Mouse (Mus musculus): ENCODE data around the gene Als2cl. TPM values are rescaled to one million over a fixed set of nuclear protein-coding genes. Genes with fewer than 3 reads are reported as not detected.

Als2cl gene
- total and polyA plus RNA-seq, 2 experiments from 2014 or later: 2.1 to 5.5 TPM

DNA sequence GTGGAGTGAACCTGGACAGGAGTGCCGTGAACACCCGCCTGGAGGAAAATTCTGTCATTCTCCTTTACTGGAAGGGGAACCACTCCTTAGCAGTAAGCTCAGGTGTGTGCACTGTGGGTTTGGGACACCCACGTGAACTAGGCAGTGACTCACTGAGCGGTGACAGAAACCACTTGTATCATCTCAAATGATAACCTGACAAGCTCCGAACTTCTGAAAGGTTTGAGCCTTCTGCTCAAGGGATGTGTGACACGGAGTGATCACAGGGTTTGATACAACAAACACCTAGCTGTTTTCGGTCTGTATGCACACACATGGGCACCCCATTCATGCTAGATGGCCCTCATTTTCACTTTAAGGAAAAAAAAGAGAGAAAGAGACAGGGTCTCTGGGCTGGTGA, 37.1 kb downstream of the Als2cl start, which contains the start of gene Fam240a:
TSS of gene Fam240a (minus strand) at position 76 of the 400 bp plus-strand sequence.
- TF ChIP-seq EP300 (IDR thresholded peaks at IDR 0.05; ENCODE audit: low read depth): no peak
- TF ChIP-seq CTCF (IDR thresholded peaks at IDR 0.05; ENCODE audit: low read depth): no peak
- ATAC-seq (ENCODE audit: insufficient read depth, low read depth): no peak
- H3K4me3 ChIP-seq (ENCODE audit: low read depth, low read length): no peak within 1 kb of the TSS
- no peaks in the 10 kb centered on the region for H3K36me3 ChIP-seq (replicated peaks; ENCODE audit: control insufficient read depth, insufficient read depth, low read length)
- no peak for DNase-seq (ENCODE audit: low spot score)
- no peak within 1 kb of the TSS for H3K9ac ChIP-seq (replicated peaks; ENCODE audit: low read depth, low read length)
- H3K9me3 ChIP-seq (replicated peaks; ENCODE audit: control insufficient read depth, low read length): no peaks in the 10 kb centered on the region
- no peaks in the 10 kb centered on the region for H3K27me3 ChIP-seq (ENCODE audit: control insufficient read depth, insufficient read depth, low read length)
- 75% methylated on average over 7 of the region's 7 CpGs for WGBS
- no peaks in the 10 kb centered on the region for H3K4me1 ChIP-seq (ENCODE audit: control insufficient read depth, insufficient read depth)
- no peak within 1 kb of the TSS for H3K27ac ChIP-seq (ENCODE audit: low read depth)
- no peak within 1 kb of the TSS for H3K4me2 ChIP-seq (ENCODE audit: low read depth, low read length)

DNA sequence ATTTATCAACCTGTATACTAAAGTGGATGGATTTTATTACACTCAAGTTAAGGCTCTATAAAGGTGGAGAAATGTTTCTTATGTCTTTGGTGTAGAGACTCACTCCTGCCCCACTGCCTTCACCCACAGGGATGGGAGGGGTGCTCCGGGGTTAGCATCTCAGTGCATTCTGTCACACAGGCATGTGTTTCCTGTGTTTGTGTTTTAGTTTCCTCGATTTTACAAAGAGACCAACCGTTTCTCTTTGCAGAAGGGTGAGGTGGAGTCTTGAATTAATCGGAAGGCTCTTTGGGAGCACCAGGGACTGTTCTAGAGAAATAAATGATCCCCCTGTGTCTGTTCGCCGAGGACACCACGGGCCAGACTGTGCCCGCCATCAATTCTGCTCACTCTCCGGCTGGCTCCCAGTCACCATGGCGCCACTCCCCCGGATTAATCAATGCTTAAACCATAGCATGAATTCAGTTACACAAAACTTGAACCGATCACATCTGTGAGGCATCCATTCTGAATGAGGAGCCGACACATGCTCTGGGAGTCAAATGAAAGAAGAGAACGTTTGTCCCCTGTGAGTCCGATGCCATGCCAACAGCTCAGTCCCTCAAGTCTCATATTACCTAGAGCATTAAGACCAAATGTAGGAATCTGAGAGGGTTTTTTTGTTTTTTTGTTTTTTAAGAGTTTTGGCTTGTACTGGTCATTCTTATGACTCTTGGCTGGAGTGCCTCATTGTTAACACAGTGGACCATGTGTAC, 41.2 kb downstream of the Als2cl start:
- H3K9me3 ChIP-seq (replicated peaks; ENCODE audit: control insufficient read depth, low read length): no peaks in the 10 kb centered on the region
- TF ChIP-seq EP300 (IDR thresholded peaks at IDR 0.05; ENCODE audit: low read depth): no peak
- TF ChIP-seq CTCF (IDR thresholded peaks at IDR 0.05; ENCODE audit: low read depth): no peak
- H3K27ac ChIP-seq (ENCODE audit: low read depth): 0 out of 2 replicates have a peak overlapping the region, but pooled peaks have one; percentile 22
- DNase-seq (ENCODE audit: low spot score): no peak
- no peak overlapping the region for H3K4me3 ChIP-seq (ENCODE audit: low read depth, low read length)
- no peaks in the 10 kb centered on the region for H3K36me3 ChIP-seq (replicated peaks; ENCODE audit: control insufficient read depth, insufficient read depth, low read length)
- ATAC-seq (ENCODE audit: insufficient read depth, low read depth): no peak
- no peak overlapping the region for H3K9ac ChIP-seq (replicated peaks; ENCODE audit: low read depth, low read length)
- H3K27me3 ChIP-seq (ENCODE audit: control insufficient read depth, insufficient read depth, low read length): no peaks in the 10 kb centered on the region
- no peaks in the 10 kb centered on the region for H3K4me1 ChIP-seq (ENCODE audit: control insufficient read depth, insufficient read depth)
- WGBS: 64% methylated on average over 15 of the region's 15 CpGs
- H3K4me2 ChIP-seq (ENCODE audit: low read depth, low read length): no peak overlapping the region

DNA sequence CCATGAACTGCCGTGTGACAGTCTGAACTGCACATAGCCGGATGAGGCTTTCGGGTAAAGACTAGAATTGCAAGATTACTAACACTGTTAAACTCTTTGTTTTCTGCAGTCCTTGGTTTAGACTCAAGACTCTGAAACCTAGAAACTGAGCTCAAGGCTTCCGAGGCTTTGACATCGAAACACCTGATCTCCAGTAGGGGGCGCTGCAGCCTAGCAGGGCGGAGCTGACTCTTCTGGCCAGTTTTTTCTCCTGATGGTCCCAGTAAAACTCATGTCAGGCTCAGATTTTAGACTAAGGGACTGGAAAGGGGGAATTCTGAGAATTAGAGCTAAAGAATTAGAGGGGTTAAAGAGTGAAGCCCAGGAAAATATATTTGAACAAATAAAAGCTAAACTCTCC, 43.1 kb downstream of the Als2cl start:
- Histone ChIP-seq H3K36me3 (replicated peaks; ENCODE audit: control insufficient read depth, insufficient read depth, low read length) (no peaks in the 10 kb centered on the region), H3K27me3 (ENCODE audit: control insufficient read depth, insufficient read depth, low read length) (no peaks in the 10 kb centered on the region), H3K9ac (replicated peaks; ENCODE audit: low read depth, low read length) (no peak overlapping the region), H3K27ac (ENCODE audit: low read depth) (no peak overlapping the region), H3K4me3 (ENCODE audit: low read depth, low read length) (no peak overlapping the region), H3K9me3 (replicated peaks; ENCODE audit: control insufficient read depth, low read length) (no peaks in the 10 kb centered on the region), H3K4me1 (ENCODE audit: control insufficient read depth, insufficient read depth) (no peaks in the 10 kb centered on the region), H3K4me2 (ENCODE audit: low read depth, low read length) (peak overlapping the region; percentile 3; the same call in 1 of the 2 replicates)
- WGBS: 11% methylated on average over 7 of the region's 7 CpGs
- TF ChIP-seq EP300 (IDR thresholded peaks at IDR 0.05; ENCODE audit: low read depth) (no peak), CTCF (IDR thresholded peaks at IDR 0.05; ENCODE audit: low read depth) (peak; percentile 94)
- ATAC-seq (ENCODE audit: insufficient read depth, low read depth) (no peak), DNase-seq (ENCODE audit: low spot score) (peak; percentile 63)

DNA sequence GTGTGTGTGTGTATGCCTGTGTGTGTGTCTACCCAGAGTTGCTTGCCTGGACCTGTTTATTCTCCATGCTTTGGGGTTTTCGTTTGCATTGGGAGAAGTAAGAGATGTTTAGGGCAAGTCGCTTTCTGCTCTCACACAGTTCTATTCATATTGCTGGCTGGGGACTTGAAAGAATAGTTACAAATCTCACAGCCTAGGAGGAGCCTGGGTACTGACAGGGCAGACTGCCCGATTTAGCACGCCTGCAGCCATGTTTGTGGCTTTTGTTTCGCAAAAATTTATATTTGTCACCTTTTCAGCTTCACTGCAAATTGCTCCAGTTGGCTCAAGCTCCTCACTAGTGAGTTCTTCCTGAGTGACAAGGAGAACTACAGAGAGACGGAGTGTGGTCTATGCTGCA, 51.9 kb downstream of the Als2cl start:
- H3K9ac ChIP-seq (replicated peaks; ENCODE audit: low read depth, low read length): no peak overlapping the region
- no peaks in the 10 kb centered on the region for H3K27me3 ChIP-seq (ENCODE audit: control insufficient read depth, insufficient read depth, low read length)
- TF ChIP-seq EP300 (IDR thresholded peaks at IDR 0.05; ENCODE audit: low read depth) (no peak), CTCF (IDR thresholded peaks at IDR 0.05; ENCODE audit: low read depth) (no peak)
- no peaks in the 10 kb centered on the region for H3K4me1 ChIP-seq (ENCODE audit: control insufficient read depth, insufficient read depth)
- H3K36me3 ChIP-seq (replicated peaks; ENCODE audit: control insufficient read depth, insufficient read depth, low read length): no peaks in the 10 kb centered on the region
- no peak for DNase-seq (ENCODE audit: low spot score)
- WGBS: 78% methylated on average over 6 of the region's 6 CpGs
- no peak overlapping the region for H3K27ac ChIP-seq (ENCODE audit: low read depth)
- H3K4me3 ChIP-seq (ENCODE audit: low read depth, low read length): no peak overlapping the region
- no peak overlapping the region for H3K4me2 ChIP-seq (ENCODE audit: low read depth, low read length)
- H3K9me3 ChIP-seq (replicated peaks; ENCODE audit: control insufficient read depth, low read length): no peaks in the 10 kb centered on the region
- no peak for ATAC-seq (ENCODE audit: insufficient read depth, low read depth)

DNA sequence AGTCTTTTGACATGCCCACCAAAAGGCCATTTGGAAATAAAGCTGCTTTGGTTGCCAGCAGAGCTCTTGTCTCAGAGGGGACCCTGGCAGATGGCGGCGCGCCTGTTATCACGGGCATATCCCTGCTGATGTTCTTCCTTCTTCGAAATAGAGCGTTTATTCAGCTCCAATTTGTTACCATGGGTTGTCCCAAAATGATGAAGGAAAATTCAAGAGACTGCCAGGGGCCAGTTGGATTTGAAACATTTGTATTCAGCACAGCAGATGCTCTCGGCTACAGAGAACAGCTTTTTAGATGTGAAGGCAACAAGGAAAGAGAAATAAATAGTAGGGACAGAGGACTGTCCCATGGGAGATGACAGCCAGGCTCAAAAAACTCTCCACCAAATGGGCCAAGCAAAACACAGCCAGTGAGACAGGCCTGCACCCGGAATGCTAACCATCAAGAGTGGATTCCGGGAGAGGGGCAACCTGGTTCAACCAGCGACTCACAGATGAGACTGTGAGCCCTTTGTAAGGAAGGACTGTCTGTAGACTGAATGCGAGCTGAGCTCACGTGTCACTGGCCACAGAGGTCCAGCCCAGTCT, 54.3 kb downstream of the Als2cl start:
- no peak for ATAC-seq (ENCODE audit: insufficient read depth, low read depth)
- 74% methylated on average over 12 of the region's 12 CpGs for WGBS
- no peak for DNase-seq (ENCODE audit: low spot score)
- Histone ChIP-seq H3K36me3 (replicated peaks; ENCODE audit: control insufficient read depth, insufficient read depth, low read length) (no peaks in the 10 kb centered on the region), H3K4me3 (ENCODE audit: low read depth, low read length) (no peak overlapping the region), H3K4me2 (ENCODE audit: low read depth, low read length) (no peak overlapping the region), H3K27ac (ENCODE audit: low read depth) (no peak overlapping the region), H3K9ac (replicated peaks; ENCODE audit: low read depth, low read length) (no peak overlapping the region), H3K27me3 (ENCODE audit: control insufficient read depth, insufficient read depth, low read length) (no peaks in the 10 kb centered on the region), H3K4me1 (ENCODE audit: control insufficient read depth, insufficient read depth) (no peaks in the 10 kb centered on the region), H3K9me3 (replicated peaks; ENCODE audit: control insufficient read depth, low read length) (no peaks in the 10 kb centered on the region)
- TF ChIP-seq CTCF (IDR thresholded peaks at IDR 0.05; ENCODE audit: low read depth): no peak
- no peak for TF ChIP-seq EP300 (IDR thresholded peaks at IDR 0.05; ENCODE audit: low read depth)
